Mouse (Mus musculus) lung, postnatal 10 days (tissue): ENCODE measurements around the gene Trim43a.
"Not testable (repeated sequence)": the region's sequence is repeated elsewhere in the genome, so short reads cannot be mapped to it uniquely, and the experiment has no call there.

Source experiments
- DNase-seq: peaks from one replicate; pipeline ENCODE4 v3.0.0; 2021

The Trim43a gene

DNA sequence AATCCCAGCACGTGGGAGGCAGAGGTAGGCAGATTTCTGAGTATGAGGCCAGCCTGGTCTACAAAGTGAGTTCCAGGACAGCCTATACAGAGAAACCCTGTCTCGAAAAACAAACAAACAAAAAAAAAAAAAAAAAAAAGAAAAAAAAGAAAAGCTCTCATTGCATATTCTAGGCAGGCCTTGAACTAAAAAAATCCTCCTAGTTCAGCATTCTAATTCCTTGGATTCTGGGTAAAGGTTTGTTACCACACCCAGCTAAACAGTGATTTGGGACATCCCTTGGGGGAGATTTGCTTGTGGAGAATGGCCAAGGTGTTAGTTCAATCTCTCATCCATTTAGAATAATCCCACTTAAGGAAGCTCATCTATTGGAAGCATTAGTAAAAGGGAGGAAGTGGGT, at the start of gene Trim43a:
Gene Trim43a, plus strand, starts transcription at position 301 of the 400 bp plus-strand sequence.
- not testable (repeated sequence) for DNase-seq

DNA sequence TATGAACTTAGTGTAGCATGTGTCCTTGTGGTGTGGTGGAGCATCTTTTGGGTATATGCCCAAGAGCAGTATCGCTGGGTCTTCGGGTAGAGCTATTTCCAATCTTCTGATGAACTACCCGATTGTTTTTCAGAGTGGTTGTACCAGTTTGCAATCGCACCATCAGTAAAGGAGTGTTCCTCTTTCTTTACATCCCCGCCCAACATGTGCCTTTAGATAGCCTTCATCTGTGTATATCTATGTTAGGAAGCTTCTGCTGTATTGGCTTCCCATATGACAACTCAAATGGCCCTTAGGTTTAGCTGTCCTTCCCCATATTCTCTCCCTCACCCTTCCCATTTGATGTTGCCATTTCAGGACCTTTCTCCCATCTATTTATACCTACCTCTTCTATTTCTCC, 46.6 kb upstream of the Trim43a start:
- no peak for DNase-seq

DNA sequence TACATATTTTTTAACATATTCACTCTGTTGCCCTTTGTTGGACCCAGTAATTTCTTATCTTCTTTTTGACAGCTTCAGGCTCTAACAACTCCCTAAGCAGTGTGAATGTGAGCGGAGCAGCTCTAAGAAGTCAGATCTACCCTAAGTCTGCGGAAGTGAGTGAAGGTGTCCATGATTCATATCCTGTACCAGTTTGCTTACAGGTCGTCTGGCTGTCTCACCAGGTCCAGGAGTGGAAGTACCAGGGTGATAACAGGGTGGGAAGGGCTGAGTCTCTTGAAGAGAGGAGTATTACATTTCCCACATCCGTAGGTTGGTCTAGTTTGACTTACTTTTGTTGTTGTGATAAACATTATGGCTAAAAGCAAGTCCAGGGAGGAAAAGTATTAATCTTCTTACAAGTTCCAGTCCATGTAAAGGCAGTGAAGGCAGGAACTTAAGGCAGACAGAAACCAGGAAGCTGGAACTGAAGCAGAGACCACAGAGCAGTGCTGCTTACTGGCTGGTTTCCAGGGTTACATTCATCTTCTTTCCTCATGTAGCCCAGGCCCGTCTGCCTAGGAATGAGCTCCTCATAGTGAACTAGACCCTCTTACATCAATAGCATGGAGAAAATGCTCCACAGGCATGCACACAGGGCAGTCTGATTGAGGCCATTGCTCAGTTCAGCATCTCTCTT, 41.0 kb upstream of the Trim43a start:
- no peak for DNase-seq

DNA sequence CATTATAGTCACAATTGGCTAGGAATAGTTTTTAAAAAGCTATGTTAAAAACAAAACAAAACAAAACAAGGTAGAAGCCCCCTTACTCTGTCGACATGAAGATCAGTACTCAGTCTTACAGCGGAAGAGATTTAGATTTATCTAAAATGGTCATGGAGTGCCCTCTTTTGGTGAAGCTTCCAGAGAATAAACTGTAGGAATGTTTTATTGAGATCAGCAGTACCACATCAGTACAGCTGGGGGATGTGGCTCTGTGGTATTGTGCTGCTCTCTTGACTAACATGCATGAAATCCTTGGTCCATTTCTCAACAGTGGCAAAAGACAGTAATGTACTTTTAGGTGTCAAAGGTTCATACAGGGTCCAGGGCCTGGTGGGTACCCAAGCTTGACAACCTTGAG, 37.9 kb upstream of the Trim43a start:
- DNase-seq, result peak; percentile 59

DNA sequence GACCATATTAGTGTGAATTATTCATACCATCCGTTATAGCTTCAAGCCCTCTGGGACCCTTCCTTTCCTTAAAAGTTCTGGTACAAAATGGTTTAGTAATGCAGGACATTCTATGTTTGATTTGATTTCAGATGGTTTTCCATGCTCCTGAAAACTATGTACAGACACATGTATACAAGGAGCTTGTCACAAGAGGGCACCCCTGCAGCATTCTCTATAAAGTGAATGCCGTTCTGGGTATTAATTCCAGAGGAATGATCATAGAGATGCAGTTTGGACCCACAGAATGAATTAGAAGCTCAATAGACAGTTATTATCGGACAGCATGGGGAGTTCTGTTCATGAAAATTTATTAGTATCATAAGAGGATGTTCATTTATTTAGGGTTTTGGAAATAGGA, 35.2 kb upstream of the Trim43a start:
- DNase-seq, result peak; percentile 22

DNA sequence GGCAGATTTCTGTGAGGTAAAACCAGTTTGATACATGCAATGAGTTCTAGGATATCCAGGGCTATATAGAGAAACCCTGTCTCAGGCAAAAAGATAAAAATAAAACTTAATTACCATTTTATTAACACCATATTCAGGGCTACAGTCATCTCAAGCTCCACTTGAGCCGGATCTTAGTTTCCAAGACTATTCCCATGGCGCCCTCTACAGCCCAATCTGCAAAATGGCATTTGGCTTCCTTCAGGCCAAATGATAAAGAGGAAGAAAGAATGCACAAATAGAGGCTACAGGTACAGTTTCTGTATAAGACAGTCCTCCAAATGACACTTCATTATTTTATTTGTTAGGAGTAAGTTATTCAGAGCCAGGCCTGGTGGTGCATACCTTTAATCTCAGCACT, 34.5 kb upstream of the Trim43a start:
- peak; percentile 65 for DNase-seq

DNA sequence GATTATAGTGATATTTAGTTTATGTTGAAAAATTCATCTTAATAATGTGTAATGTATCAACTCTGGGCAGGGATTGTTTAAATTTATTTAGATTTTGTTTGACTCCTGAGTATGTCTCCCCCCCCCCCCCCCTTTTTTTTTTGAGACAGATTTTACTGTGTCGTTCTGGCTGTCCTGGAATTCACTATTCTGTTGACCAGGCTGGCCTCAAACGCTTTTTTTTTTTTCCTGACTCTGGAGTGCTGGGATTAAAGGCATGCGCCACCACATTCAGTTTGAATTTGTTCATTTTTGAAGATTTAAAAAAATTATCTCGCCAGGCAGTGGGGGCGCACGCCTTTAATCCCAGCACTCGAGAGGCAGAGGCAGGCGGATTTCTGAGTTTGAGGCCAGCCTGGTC, 34.0 kb upstream of the Trim43a start:
- DNase-seq, result no peak

DNA sequence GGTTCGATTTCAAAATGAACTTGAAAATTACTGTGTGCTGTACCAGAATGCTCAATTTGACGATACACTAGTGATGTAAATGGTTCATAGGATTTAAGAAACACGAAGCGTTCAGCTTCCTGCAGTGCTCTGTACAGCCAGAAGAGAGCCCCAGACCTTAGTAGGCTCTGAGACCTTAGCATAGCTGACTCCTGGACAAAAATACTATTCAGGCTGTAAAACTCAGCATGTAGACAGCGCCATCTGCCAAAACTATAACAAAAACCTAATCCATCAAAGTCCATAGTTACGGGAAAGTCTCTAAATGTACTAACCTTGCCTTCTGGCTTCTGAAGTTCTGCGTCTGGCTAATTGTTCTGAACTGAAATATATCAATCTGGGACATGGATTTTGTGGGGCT, 33.4 kb upstream of the Trim43a start:
- DNase-seq, result peak; percentile 69

DNA sequence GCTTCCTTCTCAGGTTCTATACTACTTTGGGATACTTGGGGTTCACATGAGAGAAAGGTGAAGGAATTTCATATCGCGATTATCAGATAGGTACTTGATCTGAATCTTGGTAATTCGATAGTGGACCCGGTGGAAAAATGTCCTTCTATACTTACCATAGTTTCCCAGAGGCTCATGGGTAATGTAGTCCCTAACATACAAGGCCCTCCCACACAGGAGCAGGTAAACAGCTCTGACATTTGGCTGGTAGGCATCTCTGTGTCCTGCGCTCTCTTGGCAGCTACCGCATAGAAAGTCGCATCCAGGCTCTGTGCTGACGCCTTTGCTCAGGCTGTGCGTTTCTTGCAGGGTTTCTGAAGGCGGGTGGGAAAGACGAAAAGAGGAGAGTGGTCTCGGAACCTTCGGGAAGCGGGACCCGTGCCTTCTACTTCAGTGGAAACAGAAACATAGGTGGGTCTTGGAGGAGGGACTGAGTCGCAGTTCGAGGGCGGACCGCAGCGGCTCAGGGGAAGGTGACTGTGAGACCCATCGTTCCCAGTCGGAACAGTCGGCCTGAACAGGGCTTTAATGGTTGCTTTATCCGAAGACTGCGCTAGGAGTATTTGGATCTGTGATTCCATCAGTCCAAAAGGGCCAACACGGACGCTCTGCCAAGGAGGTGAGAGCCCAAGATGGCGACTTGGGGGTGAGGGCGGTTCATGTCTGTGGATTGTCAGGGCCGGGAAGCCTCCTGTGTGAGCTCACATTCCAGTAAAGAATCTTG, 32.7 kb upstream of the Trim43a start, which contains the start of gene Zfp949:
Gene Zfp949, plus strand, starts transcription at position 170 of the 763 bp plus-strand sequence.
- peak; percentile 83 for DNase-seq

DNA sequence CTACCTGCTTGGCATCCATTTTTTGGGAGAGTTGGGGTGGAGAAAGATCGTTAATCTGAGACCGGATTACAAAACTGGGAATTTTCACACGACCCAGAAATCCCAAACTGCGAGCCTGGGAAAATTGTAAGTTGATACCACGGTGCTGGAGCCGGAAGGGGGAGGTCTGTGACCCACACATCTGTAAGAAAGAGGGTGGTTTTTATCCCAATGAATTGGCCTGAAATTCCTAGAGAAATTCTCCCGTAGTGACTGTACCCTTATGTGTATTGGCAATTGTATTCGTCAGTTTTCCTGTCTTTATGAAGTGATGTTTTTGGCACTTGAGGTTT, 32.1 kb upstream of the Trim43a start:
- DNase-seq, result no peak

DNA sequence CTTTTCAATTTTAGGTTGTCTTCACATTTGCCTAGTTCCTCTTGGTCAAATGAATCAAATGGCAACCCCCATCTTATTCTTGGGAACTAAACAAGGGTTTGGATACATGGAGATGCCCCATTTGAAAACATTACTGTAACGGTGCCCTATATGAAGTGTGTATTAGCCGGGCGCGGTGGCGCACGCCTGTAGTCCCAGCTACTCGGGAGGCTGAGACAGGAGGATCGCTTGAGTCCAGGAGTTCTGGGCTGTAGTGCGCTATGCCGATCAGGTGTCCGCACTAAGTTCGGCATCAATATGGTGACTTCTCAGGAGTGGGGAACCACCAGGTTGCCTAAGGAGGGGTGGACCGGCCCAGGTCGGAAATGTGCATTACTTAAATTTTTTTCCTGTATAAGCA, 27.6 kb upstream of the Trim43a start:
- DNase-seq, result no peak

DNA sequence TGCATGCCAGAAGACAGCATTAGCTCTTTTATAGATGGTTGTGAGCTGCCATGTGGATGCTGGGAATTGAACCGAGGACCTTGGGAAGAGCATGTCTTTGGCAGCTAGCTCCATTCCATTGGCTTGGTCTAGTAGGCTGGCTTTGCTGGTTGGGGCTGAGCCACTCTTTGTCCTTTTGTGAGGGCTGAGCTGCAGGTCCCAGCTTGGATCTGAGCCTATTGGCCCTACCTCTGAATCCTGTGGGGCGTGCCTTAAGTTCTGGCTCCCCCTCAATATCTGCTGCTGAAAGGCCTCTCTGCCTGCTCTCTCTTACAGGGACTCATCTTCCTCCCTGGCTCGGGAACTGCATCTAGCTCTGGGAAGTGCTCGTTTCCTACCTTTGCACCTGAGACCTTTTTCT, 22.5 kb upstream of the Trim43a start:
- no peak for DNase-seq

DNA sequence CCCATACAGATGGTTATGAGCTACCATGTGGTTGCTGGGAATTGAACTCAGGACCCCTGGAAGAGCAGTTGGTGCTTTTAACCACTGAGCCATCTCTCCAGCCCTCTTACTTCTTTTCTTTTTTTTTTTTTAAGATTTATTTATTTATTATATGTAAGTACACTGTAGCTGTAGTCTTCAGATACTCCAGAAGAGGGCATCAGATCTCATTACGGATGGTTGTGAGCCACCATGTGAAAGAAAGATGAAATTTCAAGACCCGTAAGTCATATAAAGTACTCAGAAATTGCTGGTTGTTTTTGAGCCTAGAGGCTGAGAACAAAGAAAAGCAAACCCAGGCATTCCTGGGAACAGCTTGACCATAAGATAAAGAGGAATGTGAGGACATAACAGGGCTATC, 19.2 kb upstream of the Trim43a start:
- DNase-seq, result not testable (repeated sequence)

DNA sequence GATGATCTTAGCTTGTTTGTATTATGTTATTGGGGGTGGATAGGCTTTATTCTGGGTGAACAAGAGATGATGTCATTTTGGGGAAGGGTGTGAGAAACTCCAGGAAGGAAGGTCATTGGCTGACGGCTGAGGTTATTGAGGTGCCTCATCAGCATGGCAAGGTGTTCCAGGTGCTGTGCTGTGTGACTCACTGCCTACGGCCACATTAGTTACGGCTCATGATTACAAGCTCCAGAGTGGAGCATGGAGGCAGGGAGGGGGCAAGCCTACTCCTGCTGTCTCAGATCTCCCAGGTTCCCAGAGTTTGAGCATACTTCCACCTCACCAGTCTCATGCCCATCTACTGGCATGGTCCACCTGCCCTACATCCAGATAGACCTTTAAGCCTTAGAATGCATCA, 10.2 kb upstream of the Trim43a start:
- DNase-seq, result not testable (repeated sequence)

DNA sequence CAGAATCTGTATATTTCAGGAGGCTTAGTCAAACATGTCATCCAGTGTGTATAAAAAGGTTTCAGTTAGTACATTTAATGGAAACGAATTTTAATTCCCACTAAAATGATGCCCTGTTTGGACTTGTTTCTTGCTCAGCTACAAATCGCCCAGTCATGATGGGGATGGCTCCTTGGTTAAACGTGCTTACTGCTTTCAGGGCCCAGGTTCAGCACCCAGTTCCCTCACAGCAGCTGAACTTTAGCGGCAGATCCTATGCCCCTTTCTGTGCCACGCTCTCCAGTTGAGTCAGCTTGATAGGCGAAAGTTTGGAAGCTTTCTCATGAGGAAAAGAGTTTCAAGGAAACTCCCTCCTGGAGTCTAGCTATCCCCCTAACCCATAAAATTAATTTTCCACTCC, 13.0 kb downstream of the Trim43a start:
- DNase-seq, result not testable (repeated sequence)

DNA sequence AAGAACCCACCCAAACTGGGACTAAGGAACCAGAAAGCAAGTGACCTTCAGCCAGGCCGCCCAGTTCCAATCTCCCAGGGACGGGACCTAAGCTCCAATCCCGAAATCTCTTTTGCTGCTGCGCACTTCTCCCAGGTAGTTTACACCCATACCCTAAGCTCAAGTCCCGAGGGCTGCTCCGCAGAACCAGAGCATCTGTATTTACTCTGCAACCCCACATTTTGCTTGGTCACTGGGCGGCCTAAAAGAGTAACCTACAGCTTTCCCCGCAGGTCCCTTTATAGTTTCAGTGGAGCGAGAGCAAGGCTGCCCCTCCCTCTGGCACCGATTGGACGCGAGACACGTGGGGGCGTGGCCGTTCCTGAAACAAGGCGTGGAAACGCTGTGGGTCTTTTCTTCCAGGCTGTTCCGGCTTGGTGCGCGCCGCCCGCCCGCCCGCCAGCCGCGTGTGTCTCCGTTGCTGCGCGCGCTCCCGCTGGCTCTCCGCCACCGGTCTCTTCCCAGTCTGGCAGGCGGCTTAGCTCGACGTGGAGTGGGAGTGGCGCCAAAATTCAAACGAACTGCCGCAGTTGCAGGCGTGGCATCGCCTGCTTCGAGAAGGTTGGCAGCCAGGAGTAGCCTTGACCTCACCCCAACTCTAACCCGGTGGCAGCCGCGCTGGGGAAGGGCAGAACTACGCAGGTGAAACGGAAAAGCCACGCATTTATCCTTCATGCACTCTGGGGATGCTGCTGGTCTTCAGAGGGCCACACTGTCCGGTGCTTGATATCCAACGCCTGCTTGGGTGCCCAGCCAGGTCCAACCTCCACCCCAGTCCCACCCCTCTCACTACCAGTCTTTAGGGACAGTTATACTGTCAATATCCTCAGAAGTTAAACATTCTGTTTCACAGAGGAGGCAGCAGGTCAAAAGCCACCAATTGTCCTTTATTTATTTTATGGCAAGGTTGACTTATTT, 18.8 kb downstream of the Trim43a start:
- peak; percentile 100 for DNase-seq

DNA sequence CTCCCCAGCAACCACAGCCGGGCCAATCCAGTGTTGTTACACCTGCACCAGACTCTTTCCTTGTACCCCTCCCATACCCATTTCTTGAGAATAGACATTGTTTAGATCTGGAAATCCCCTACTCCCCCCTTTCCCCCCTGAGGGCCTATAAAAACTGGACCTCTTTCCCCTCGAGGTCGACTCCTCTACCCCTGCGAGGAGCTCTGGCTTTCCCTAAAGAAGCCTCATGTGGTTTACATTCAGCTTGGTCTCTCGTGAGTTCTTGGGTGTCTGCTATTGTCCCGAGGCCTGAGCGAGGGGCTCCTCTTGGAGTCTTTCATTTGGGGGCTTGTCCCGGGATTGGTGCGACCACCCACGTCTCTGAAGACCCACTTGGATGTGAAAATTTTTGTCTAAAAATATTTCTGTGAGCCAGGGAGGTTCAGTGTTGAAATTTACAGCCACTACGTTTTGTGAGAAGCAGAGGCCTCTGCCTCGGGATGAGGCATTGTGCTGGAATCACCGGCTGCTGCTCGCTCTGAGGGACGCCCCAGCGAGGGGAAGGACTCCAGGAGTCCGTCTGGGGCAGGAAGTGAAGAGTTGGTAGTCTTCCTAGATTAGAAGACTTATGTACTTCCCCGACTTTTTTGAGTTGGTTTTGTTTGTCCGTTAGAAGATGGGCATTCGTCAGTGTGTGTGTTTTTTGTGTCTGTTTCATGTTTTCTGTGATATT, 45.3 kb downstream of the Trim43a start:
- not testable (repeated sequence) for DNase-seq

DNA sequence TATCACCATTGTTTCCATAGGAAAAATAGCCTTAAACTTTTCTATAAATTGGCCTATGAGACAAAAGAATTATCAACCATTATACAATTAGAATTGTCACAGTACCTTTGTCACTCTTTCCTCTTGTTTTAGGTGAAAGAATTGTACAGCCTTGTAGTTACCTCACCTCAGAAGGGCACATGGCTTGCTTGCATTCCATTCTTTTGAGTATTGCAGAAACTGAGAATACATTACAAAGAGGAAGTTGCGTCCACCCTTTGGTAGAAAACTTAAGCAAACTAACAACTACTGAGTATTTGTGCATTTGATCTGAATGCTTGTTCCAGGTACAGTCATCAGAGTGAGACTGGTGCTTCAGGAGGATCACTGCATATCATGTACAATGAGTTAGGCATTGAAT, 57.4 kb downstream of the Trim43a start:
- not testable (repeated sequence) for DNase-seq
